Mouse (Mus musculus) hindbrain, postnatal 0 days (tissue): ENCODE results near the gene Cx3cl1. TPM values are rescaled to one million over a fixed set of nuclear protein-coding genes. Genes with fewer than 3 reads are reported as not detected.

Experiments used
- ATAC-seq: fragments of 200-750 bp; cut with Nextera tagmentation; 2 replicates; pipeline ENCODE4 v1.8.0; 2017; ENCODE audit warnings: mild to moderate bottlenecking, moderate TSS enrichment, moderate library complexity
- DNase-seq: peaks from one replicate; pipeline ENCODE4 v3.0.0-alpha.2; 2015; ENCODE audit warnings: low spot score
- H3K27ac ChIP-seq: fragments of 300-500 bp; sonication (generic); 2 replicates; pipeline ENCODE4 v1.5.1; 2014; ENCODE audit warnings: mild to moderate bottlenecking
- H3K27me3 ChIP-seq: fragments of 300-500 bp; sonication (generic); 2 replicates; pipeline ENCODE4 v1.6.1; 2014; ENCODE audit warnings: low read length, mixed read lengths; ENCODE audit not compliant: insufficient read depth
- H3K36me3 ChIP-seq: fragments of 300-500 bp; sonication (generic); 2 replicates; pipeline ENCODE4 v1.6.1; 2014; ENCODE audit warnings: low read length, mixed read lengths; ENCODE audit not compliant: insufficient read depth
- H3K4me1 ChIP-seq: fragments of 300-500 bp; sonication (generic); 2 replicates; pipeline ENCODE4 v1.6.1; 2014; ENCODE audit warnings: antibody characterized with exemption, low read length, mixed read lengths; ENCODE audit not compliant: insufficient read depth
- H3K4me2 ChIP-seq: fragments of 300-500 bp; sonication (generic); 2 replicates; pipeline ENCODE4 v1.6.1; 2014; ENCODE audit warnings: low read depth, mild to moderate bottlenecking, low read length, moderate library complexity, mixed read lengths
- H3K4me3 ChIP-seq: fragments of 300-500 bp; sonication (generic); 2 replicates; pipeline ENCODE4 v1.5.1; 2014; ENCODE audit warnings: low read length
- H3K9ac ChIP-seq: fragments of 300-500 bp; sonication (generic); replicated peaks from 2 replicates; pipeline ENCODE4 v1.6.1; 2014; ENCODE audit warnings: mild to moderate bottlenecking, low read length, moderate library complexity, mixed read lengths
- H3K9me3 ChIP-seq: fragments of 300-500 bp; sonication (generic); 2 replicates; pipeline ENCODE4 v1.6.1; 2016; ENCODE audit warnings: low read length, mixed read lengths
- CTCF ChIP-seq: IDR thresholded peaks from 2 replicates; pipeline ENCODE4 v1.5.1; 2016; ENCODE audit warnings: antibody characterized with exemption, control low read depth, low read depth
- WGBS: fragments of 180-500 bp; shearing (Covaris S2); extraction: QIAGEN DNeasy Blood & Tissue Kit; methylation state at CpG from one replicate; pipeline ENCODE4 v1.1.7; 2014; 5-methylcytosine and 5-hydroxymethylcytosine counted together
- polyA plus RNA-seq: library from polyadenylated mRNA; unstranded; fragments of >200 nt; fragmentation: Nextera tagmentation; extraction: Ambion mirVana; gene quantifications from 2 replicates; pipeline ENCODE4 v1.2.1, GENCODE M21; 2015
- total RNA-seq: library from RNA; depleted of rRNA; stranded (reverse); fragments of >200 nt; gene quantifications from 2 replicates; pipeline ENCODE4 v1.2.3, GENCODE M21; 2014

The Cx3cl1 gene
- total and polyA plus RNA-seq, 2 experiments from 2014 or later = 87.9 to 99.6 TPM

DNA sequence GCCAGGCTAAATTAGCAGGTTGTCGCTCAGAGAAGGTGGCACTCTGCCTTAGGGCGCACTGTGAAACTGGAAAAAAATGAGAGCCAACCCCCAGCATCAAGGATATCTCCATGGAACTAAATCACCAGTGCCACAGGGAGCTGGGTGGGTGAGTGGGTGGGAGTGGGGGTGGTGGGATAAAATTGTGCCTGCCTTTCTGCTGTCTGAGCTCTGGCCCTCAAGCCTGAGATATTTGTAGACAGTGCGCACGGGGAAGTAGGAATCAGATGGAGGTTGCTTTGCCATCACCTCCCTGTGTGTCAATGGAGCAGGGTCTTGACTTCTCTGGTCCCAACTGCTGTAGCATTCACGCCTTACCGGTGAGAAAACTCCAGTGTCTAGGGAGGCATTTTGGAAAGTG, 1.2 kb downstream of the Cx3cl1 start:
- Histone ChIP-seq H3K4me2 (peak overlapping the region; percentile 78), H3K27ac (peak overlapping the region; percentile 64), H3K9me3 (no peaks in the 10 kb centered on the region), H3K4me1 (peaks cover 22% of the 10 kb centered on the region), H3K9ac (peak overlapping the region; percentile 60), H3K36me3 (no peaks in the 10 kb centered on the region), H3K4me3 (peak overlapping the region; percentile 51), H3K27me3 (no peaks in the 10 kb centered on the region)
- 43% methylated on average over 6 of the region's 6 CpGs for WGBS
- no peak for ATAC-seq
- no peak for TF ChIP-seq CTCF
- DNase-seq = no peak

DNA sequence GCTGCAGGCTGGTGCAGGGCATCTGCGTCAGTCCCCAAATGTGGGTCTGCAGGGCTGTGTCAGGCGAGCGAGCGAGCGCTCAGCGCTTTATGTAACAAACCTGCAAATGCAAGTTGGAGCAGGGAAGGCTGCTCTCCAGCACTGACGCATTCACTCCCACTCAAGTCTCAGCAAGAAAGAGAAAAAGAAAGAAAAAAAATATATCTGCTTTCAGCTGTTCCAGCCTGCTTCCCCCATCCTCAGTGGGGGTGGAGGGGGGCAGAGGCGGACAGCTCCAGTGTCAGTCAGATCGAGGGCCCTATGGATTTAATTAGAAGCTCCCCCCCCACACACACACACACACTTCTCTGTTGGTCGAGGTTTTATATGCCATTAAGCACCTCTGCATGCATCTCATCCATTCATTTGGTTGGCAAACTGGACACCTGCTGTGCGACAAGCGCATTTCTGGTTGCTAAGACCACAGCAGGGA, 1.9 kb downstream of the Cx3cl1 start:
- ATAC-seq (peak; percentile 49), DNase-seq (peak; percentile 58)
- H3K9me3 ChIP-seq = no peaks in the 10 kb centered on the region
- peak overlapping the region; percentile 78 for H3K4me2 ChIP-seq
- TF ChIP-seq CTCF = no peak
- peaks cover 25% of the 10 kb centered on the region for H3K4me1 ChIP-seq
- peak overlapping the region; percentile 64; the same call in 1 of the 2 replicates for H3K27ac ChIP-seq
- peak overlapping the region; percentile 60; the same call in 1 of the 2 replicates for H3K9ac ChIP-seq
- 14% methylated on average over 12 of the region's 12 CpGs for WGBS
- peak overlapping the region; percentile 51 for H3K4me3 ChIP-seq
- H3K36me3 ChIP-seq = no peaks in the 10 kb centered on the region
- no peaks in the 10 kb centered on the region for H3K27me3 ChIP-seq

DNA sequence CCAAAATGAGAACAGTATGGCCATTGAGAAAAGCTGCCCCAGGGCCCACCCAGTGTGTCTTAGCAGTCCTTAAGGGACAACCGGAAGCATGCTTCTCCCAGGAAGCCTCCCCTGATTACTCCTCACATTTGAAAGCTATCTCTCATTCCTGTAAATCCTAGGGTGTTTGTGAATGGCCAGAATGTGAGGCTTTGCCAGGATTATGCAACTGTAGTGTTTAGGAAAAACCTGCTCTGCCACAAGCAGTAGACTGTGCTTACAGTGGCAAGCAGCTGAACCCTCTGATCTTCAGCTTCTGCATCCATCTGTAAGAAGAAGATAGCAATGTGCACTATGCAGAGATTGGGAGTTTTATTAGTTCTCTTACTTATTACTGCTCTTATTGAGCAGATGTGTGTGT, 2.8 kb downstream of the Cx3cl1 start:
- H3K36me3 ChIP-seq = no peaks in the 10 kb centered on the region
- 97% methylated on average over 1 of the region's 1 CpGs for WGBS
- ATAC-seq (no peak), DNase-seq (no peak)
- no peak overlapping the region for H3K4me3 ChIP-seq
- no peaks in the 10 kb centered on the region for H3K9me3 ChIP-seq
- H3K9ac ChIP-seq = no peak overlapping the region
- H3K4me1 ChIP-seq = peaks cover 25% of the 10 kb centered on the region
- H3K4me2 ChIP-seq = peak overlapping the region; percentile 78; the same call in 1 of the 2 replicates
- no peak for TF ChIP-seq CTCF
- no peaks in the 10 kb centered on the region for H3K27me3 ChIP-seq
- no peak overlapping the region for H3K27ac ChIP-seq

DNA sequence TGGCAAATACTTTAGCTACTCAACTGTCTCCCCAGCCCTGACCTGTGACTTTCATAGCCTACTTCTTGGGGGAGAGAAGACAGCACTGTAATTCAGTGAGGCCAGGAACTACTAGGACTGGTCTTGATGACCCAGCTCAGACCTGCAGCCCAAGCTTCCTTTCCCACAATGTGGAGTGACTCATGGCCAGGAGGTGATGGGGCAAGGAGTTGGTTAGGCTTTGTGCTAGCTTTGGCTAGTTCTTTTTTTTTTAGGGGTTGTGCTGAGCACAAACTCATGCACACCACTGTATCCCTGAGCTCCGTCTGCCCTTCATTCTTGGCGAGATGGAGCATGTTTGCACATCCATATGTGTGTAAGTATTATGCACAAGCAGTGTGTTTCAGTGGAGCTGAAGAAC, 4.5 kb downstream of the Cx3cl1 start:
- ATAC-seq (no peak), DNase-seq (no peak)
- no peaks in the 10 kb centered on the region for H3K27me3 ChIP-seq
- no peak overlapping the region for H3K4me2 ChIP-seq
- H3K9me3 ChIP-seq = no peaks in the 10 kb centered on the region
- H3K4me3 ChIP-seq = no peak overlapping the region
- peaks cover 19% of the 10 kb centered on the region for H3K4me1 ChIP-seq
- no peaks in the 10 kb centered on the region for H3K36me3 ChIP-seq
- TF ChIP-seq CTCF = no peak
- H3K27ac ChIP-seq = no peak overlapping the region
- 92% methylated on average over 2 of the region's 2 CpGs for WGBS
- H3K9ac ChIP-seq = no peak overlapping the region

DNA sequence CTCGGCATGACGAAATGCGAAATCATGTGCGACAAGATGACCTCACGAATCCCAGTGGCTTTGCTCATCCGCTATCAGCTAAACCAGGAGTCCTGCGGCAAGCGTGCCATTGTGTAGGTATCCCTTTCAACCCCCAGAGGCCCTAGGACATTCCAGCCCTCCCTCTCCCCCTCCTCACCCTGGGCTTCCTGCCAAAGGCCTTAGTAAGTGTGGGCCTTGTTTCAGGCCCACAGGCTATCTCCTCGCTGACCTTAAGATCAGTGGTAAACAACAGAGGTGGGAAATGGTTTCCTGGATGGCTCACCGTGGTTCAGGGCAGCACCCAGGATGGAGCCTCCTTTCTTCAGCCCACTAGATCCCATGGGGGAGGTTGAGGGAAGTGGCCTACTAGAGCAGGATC, 6.2 kb downstream of the Cx3cl1 start:
- no peak overlapping the region for H3K4me3 ChIP-seq
- 57% methylated on average over 10 of the region's 10 CpGs for WGBS
- H3K27me3 ChIP-seq = no peaks in the 10 kb centered on the region
- no peaks in the 10 kb centered on the region for H3K9me3 ChIP-seq
- TF ChIP-seq CTCF = no peak
- ATAC-seq (no peak), DNase-seq (no peak)
- H3K36me3 ChIP-seq = no peaks in the 10 kb centered on the region
- no peak overlapping the region for H3K27ac ChIP-seq
- H3K9ac ChIP-seq = no peak overlapping the region
- no peak overlapping the region for H3K4me2 ChIP-seq
- H3K4me1 ChIP-seq = peaks cover 11% of the 10 kb centered on the region; the same call in 1 of the 2 replicates

DNA sequence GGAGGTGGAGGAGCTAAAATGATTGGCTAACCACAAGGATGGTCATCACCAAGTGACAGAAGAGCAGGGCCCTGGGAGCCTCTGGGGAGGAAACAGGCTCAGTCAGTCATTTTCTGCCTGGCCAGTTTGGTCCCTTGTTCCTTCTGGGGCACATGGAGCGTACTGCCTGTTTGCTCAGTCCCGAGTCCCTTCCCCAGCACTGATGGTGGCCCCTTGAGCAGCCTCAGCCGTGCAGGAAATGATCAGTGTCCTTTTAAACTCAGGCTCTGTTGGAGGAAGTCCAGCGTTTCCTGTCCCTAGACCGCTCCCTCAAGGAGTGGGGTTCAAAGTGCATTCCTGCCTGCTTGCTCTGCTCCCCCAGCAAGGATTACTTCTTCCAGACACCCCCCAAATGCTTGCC, 6.7 kb downstream of the Cx3cl1 start:
- H3K36me3 ChIP-seq = no peaks in the 10 kb centered on the region
- no peak overlapping the region for H3K4me2 ChIP-seq
- H3K27me3 ChIP-seq = no peaks in the 10 kb centered on the region
- no peak overlapping the region for H3K4me3 ChIP-seq
- DNase-seq (no peak), ATAC-seq (no peak)
- TF ChIP-seq CTCF = no peak
- WGBS = 54% methylated on average over 5 of the region's 5 CpGs
- H3K9ac ChIP-seq = no peak overlapping the region
- H3K27ac ChIP-seq = no peak overlapping the region
- H3K4me1 ChIP-seq = peaks cover 11% of the 10 kb centered on the region; the same call in 1 of the 2 replicates
- no peaks in the 10 kb centered on the region for H3K9me3 ChIP-seq

DNA sequence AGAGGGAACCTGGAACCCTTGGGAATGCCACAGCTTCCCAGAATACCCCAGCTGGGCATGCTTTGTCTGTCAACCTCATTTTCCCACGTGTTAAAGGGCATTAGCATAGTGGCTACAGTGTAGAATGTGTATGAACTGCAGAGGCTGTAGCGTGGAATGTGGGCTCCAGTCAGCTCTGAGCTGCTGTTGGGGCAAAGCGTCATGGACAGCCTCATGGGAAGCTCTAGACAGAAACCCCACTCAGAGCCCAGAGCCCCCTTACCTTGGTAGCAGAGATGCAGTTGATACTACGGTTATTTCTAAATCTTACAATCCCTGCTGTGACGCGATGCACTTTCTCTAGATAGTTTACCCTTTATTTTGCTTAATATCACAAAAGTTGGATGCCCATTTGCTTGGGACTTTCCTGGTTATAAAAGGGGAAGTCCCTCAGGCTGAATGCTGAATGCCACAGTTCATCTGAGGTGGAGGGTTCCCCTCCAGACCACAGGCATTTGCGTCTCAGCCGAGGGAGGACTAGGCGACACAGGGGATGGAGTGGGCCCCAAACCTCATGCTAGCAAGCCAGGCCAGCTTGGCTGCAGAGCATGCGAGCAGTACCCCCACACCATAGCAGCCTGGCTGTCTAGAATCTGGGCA, 7.2 kb downstream of the Cx3cl1 start:
- WGBS = 63% methylated on average over 10 of the region's 10 CpGs

More for the DNA sequence above, 7.2 kb downstream of the Cx3cl1 start:
- Histone ChIP-seq H3K27me3 (no peaks in the 10 kb centered on the region), H3K9ac (no peak overlapping the region), H3K4me1 (peaks cover 6% of the 10 kb centered on the region; the same call in 1 of the 2 replicates), H3K36me3 (no peaks in the 10 kb centered on the region), H3K9me3 (no peaks in the 10 kb centered on the region), H3K27ac (no peak overlapping the region), H3K4me2 (no peak overlapping the region), H3K4me3 (no peak overlapping the region)
- DNase-seq = no peak
- TF ChIP-seq CTCF = no peak
- no peak for ATAC-seq
